Mouse (Mus musculus): ENCODE measurements around the gene E030018B13Rik.
A peak's percentile ranks its signal among the peaks of the same experiment; 100 is the strongest.

Gene E030018B13Rik

DNA sequence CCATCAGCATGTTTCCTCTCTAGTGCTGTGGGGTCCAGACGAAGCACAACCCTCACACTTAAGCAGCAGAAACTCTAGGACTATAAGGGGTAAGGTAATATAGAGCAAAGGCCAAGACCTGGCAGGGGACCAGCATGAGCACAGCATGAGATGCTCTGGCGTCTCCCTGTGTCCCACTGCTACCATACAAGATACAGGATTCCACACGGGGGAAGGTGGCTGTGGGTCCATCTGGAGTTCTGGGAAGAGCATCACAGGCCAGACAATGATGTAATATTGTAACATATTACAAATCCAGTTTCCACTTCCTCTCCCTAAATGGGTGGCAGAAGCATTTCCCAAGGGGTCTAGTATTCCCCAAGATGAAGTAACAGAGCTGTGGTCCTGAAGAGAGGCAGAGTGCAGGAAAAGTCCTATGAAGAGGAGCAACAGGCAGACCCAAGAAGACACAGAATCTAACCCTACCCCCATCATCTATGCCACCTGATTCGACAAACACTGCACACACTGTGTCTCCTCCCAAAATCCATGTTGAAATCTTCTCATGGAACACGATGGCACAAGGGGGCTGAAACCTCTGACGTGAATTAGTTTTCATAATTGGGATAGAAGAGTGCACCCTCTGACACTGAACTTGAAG is at the start of gene E030018B13Rik:
Gene E030018B13Rik (plus strand): TSS at position 590 of the 640 bp plus-strand sequence.
- no peak for DNase-seq

DNA sequence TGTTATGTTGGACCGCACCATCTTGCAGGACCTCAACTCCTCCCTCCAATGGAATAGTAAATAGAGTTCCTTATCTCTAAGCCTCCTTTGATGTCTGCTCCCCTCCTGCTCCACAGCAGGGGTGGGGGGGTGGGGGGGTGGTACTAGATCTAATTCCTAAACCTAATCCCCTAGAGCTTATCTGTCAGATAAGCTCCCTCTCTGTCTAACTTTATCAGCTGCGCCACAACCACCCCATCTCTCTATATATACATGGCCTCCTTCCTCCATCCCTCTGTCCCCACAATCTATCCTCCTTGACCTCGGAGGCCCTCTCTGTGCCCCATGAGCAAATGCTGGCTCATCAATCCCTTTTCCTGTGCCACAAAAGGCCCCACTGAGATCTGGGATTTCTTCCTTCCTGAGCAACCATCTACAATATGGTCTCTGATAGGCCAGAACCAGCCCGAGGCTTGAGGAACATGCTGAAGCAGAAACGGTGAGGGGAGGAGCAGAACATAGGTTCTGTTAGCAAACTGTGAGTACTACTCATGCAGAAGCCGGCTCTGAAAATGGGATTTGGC is 48.2 kb upstream of the E030018B13Rik start:
- DNase-seq: no peak

GRCm38 (mm10) chr7:63871698-63872097 is 45.0 kb upstream of the E030018B13Rik start:
- DNase-seq: no peak

GRCm38 (mm10) chr7:63873880-63874279 is 42.8 kb upstream of the E030018B13Rik start:
- DNase-seq: no peak

- no peak for DNase-seq
Observed at GRCm38 (mm10) chr7:63875686-63876085, 41.0 kb upstream of the E030018B13Rik start.

DNA sequence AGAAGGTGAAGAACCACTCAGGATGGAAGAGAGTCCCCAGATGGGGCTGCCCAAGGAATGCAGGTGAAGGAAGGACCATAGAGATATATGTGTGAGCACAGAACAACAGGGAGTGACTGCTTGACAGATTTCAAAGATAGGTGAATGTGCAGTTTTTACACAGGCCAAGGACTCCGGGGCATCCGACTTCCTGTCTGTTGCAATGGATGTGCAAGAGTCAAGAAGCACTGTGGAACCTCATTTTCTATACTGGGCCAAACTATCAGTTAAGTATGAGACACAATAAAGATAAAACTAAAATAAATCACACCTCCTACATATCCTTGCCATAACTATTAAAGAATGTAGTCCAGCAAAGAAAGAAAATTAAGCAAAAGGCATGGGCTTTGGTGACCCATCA is 40.0 kb upstream of the E030018B13Rik start:
- DNase-seq: no peak

- DNase-seq: no peak
Observed at GRCm38 (mm10) chr7:63877610-63878009, 39.0 kb upstream of the E030018B13Rik start.

DNA sequence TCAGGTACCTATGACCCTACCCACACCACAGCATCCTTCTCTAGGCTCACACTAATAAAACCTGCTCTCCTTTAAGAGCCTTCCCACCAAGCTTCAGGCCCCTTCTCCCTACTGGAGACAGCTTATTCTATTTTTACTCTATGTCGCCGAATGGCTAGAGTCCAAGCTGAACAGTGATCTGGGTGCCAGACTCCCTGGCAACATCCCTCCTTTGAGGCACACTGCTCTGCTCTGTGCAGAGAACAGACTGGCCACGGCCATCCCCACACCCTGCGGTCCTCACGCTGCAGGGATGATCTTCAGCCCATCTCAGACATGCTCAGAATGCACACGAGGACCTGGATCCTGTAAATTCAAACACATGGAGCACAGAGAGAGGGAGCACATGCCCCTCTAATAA is 37.1 kb upstream of the E030018B13Rik start:
- DNase-seq: peak; percentile 38

GRCm38 (mm10) chr7:63882739-63883138 is 33.9 kb upstream of the E030018B13Rik start:
- no peak for DNase-seq

DNA sequence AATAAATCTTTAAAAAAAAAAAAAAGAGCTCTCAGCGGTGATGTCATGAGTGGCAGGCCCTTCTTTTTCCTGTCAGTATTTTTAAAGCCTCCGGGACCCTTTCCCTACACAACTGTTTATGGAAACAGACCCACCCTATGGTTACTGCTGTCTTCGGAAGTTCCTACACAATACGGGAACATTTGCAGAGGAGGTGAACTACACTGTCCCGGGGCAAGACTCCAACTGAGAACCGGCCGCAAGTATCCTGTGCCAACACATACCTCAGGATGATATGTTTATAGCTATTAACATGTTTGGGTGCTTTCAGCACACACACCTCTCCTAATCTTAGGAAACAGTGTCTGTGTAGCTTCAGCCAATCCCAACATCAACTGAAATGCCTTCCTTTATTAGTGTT is 31.6 kb upstream of the E030018B13Rik start:
- no peak for DNase-seq

GRCm38 (mm10) chr7:63887034-63887551 is 29.6 kb upstream of the E030018B13Rik start:
- DNase-seq: no peak

- DNase-seq: no peak
Observed at GRCm38 (mm10) chr7:63887602-63888123, 29.0 kb upstream of the E030018B13Rik start.

GRCm38 (mm10) chr7:63888674-63889073 is 28.0 kb upstream of the E030018B13Rik start:
- no peak for DNase-seq

DNA sequence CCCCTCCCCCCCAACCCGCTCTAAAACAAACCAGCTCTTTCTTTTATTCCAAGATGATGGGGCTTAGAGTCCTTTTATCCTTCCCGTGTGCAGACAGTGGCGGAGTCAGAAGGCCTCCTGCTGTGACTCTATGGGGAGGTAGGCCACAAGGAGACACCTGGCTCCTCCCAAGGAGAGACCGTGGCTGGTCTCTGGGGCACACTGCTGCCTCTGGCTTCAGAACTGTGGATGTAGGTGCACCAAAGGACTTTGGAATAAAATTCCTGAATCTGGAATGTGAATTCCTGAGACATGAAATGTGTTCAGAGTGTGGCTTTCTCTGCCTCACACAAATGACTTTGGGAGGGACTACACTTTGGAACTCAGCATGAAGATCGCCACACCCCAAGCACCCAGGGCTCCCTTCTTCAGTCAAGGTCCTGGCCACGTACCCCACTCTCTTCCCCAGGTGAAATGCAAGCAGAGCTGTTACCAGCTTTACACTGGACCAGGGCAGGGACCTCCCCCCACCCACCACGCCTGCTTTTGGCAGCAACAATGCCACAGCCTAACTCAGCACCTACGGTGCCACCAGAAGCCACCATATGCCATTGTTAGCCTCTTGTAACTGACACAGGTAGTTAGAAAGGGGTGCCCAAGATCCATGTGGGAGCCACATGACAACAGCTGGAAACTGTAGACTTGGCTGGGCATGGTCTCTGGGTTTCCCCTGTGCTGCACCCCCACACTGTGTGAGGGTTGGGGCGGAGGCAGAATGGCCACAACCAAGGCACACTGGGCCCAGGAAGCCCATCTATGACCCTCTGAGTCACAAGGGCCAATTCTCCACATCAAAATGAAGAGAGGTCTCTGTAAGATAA is 27.3 kb upstream of the E030018B13Rik start:
- no peak for DNase-seq

- no peak for DNase-seq
Observed at GRCm38 (mm10) chr7:63891488-63892075, 25.1 kb upstream of the E030018B13Rik start.

GRCm38 (mm10) chr7:63893201-63893600 is 23.5 kb upstream of the E030018B13Rik start:
- DNase-seq: no peak

- DNase-seq: no peak
Observed at GRCm38 (mm10) chr7:63893729-63894128, 22.9 kb upstream of the E030018B13Rik start.

DNA sequence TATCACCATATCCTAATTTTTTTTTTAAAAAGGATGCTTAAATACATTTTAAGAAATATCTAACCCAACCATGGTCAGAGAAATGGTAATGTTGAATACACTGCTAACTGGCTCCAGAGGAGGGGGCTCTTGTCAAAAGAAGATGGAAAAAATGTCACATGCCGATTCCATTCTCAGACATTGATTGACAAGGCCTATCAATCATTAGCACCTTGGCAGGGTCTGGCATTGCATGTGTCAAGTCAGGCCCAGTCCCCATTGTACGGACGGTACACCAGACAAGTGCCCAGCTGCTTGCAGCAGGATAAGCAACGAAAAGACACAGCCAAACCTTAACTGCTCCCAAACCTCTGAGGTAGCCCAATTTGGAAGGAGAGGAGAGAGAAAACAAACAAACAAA is 22.0 kb upstream of the E030018B13Rik start:
- DNase-seq: no peak

DNA sequence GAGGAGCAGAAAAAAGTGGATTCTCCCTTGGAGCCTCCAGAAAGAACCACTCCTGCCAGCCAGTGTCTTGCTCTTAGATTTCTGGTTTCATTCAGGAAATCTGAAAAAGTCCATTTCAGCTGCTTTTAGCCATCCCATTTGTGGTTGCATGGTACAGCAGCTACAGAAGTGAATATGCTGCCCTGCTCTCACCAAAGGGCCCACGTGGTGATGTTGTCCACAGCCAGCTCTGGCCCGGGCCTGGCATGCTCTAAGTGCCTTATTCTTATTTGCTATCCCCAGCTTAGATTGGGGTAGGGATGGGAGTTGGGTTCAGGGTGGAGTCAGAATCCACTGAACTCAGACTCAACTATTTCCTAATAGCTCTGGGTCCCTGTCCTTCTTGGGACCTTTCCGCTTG is 21.4 kb upstream of the E030018B13Rik start:
- DNase-seq: no peak

GRCm38 (mm10) chr7:63896276-63896967 is 20.2 kb upstream of the E030018B13Rik start:
- DNase-seq: no peak

GRCm38 (mm10) chr7:63896968-63897468 is 19.6 kb upstream of the E030018B13Rik start:
- DNase-seq: peak; percentile 86

- DNase-seq: no peak
Observed at GRCm38 (mm10) chr7:63897655-63898054, 19.0 kb upstream of the E030018B13Rik start.

All from right cerebral cortex, postnatal 14 days (tissue).